Mouse (Mus musculus) stomach, postnatal 0 days (tissue): ENCODE measurements around the gene Elovl7. TPM values are rescaled to one million over a fixed set of nuclear protein-coding genes. Genes with fewer than 3 reads are reported as not detected.

ENCODE experiments used
- ATAC-seq: fragments of 200-750 bp; cut with Nextera tagmentation; 2 replicates; pipeline ENCODE4 v1.8.0; 2017; ENCODE audit not compliant: low FRiP score, low TSS enrichment
- DNase-seq: peaks from one replicate; pipeline ENCODE4 v3.0.0-alpha.2; 2016; ENCODE audit warnings: low spot score
- H3K27ac ChIP-seq: fragments of 300-500 bp; sonication (generic); replicated peaks from 2 replicates; pipeline ENCODE4 v1.5.1; 2014; ENCODE audit warnings: mild to moderate bottlenecking, control low read depth
- H3K27me3 ChIP-seq: fragments of 300-500 bp; sonication (generic); 2 replicates; pipeline ENCODE4 v1.6.1; 2014; ENCODE audit warnings: low read length; ENCODE audit not compliant: control insufficient read depth, insufficient read depth
- H3K36me3 ChIP-seq: fragments of 300-500 bp; sonication (generic); 2 replicates; pipeline ENCODE4 v1.6.1; 2014; ENCODE audit warnings: low read length, mixed read lengths; ENCODE audit not compliant: control insufficient read depth, insufficient read depth
- H3K4me1 ChIP-seq: fragments of 300-500 bp; sonication (generic); replicated peaks from 2 replicates; pipeline ENCODE4 v1.6.1; 2014; ENCODE audit warnings: antibody characterized with exemption; ENCODE audit not compliant: control insufficient read depth, insufficient read depth
- H3K4me2 ChIP-seq: fragments of 300-500 bp; sonication (generic); replicated peaks from 2 replicates; pipeline ENCODE4 v1.6.1; 2014; ENCODE audit warnings: low read depth, mild to moderate bottlenecking, control low read depth, moderate library complexity
- H3K4me3 ChIP-seq: fragments of 300-500 bp; sonication (generic); 2 replicates; pipeline ENCODE4 v1.5.1; 2014; ENCODE audit warnings: low read depth, low read length, control low read depth
- H3K9ac ChIP-seq: fragments of 300-500 bp; sonication (generic); 2 replicates; pipeline ENCODE4 v1.6.1; 2014; ENCODE audit warnings: mild to moderate bottlenecking, low read length, control low read depth, mixed read lengths
- H3K9me3 ChIP-seq: fragments of 300-500 bp; sonication (generic); 2 replicates; pipeline ENCODE4 v1.6.1; 2016; ENCODE audit warnings: low read length; ENCODE audit not compliant: control insufficient read depth
- CTCF ChIP-seq: IDR thresholded peaks from 2 replicates; pipeline ENCODE4 v1.5.1; 2016; ENCODE audit warnings: antibody characterized with exemption, low read depth, mild to moderate bottlenecking, moderate library complexity
- EP300 ChIP-seq: optimal IDR thresholded peaks from 2 replicates; pipeline ENCODE3; 2016; ENCODE audit warnings: antibody characterized with exemption
- WGBS: fragments of 180-500 bp; shearing (Covaris S2); extraction: QIAGEN DNeasy Blood & Tissue Kit; methylation state at CpG from one replicate; pipeline ENCODE4 v1.1.7; 2014; 5-methylcytosine and 5-hydroxymethylcytosine counted together
- polyA plus RNA-seq: library from polyadenylated mRNA; unstranded; fragments of >200 nt; fragmentation: Nextera tagmentation; extraction: Ambion mirVana; gene quantifications from 2 replicates; pipeline ENCODE4 v1.2.1, GENCODE M21; 2015

Elovl7 gene
- polyA plus RNA-seq, 1 experiment from 2014 or later = 73.3 TPM

- no peak within 1 kb of the TSS for H3K27ac ChIP-seq
- DNase-seq (peak; percentile 96), ATAC-seq (peak; percentile 97)
- no peaks in the 10 kb centered on the region for H3K9me3 ChIP-seq
- H3K36me3 ChIP-seq = no peaks in the 10 kb centered on the region
- H3K4me1 ChIP-seq = 0 out of 2 replicates have a peak, but pooled peaks cover 3% of the 10 kb centered on the region
- H3K9ac ChIP-seq = peak within 1 kb of the TSS; percentile 66
- H3K4me2 ChIP-seq = peak within 1 kb of the TSS; percentile 97
- peak within 1 kb of the TSS; percentile 64 for H3K4me3 ChIP-seq
- WGBS = under 1% methylated on average over 48 of the region's 48 CpGs
- no peak for TF ChIP-seq EP300
- TF ChIP-seq CTCF = peak; percentile 36; the same call in 1 of the 2 replicates
- no peaks in the 10 kb centered on the region for H3K27me3 ChIP-seq
Measured at GRCm38 (mm10) chr13:108315702-108316486, 101.7 kb downstream of the Elovl7 start, which contains the start of gene Depdc1b. Gene Depdc1b, plus strand, starts transcription at chr13:108316332.

DNA sequence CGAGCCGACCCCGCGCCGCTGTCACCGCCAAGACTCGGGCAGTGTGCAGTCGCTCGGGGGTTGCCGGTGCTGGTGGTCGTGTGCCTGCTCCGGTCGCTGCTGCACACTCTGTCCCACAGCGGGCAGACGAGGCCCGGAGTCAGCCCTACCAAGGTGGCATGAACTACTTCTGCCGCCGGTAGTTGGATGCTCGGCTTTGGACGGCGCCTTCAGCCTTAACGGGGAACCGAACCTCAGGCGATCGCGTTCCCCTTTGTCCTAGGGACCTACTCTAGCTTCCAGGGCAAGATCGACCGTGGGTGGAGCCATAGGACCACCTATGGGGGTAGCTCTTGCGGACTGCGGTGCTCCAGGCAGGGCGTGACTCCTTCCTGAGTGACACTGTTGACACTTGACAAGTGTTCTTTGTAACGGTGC lies 102.3 kb downstream of the Elovl7 start:
- no peaks in the 10 kb centered on the region for H3K27me3 ChIP-seq
- peak overlapping the region; percentile 64 for H3K4me3 ChIP-seq
- ATAC-seq (peak; percentile 5), DNase-seq (no peak)
- no peaks in the 10 kb centered on the region for H3K9me3 ChIP-seq
- no peaks in the 10 kb centered on the region for H3K36me3 ChIP-seq
- no peak overlapping the region for H3K27ac ChIP-seq
- peak overlapping the region; percentile 97 for H3K4me2 ChIP-seq
- H3K4me1 ChIP-seq = 0 out of 2 replicates have a peak, but pooled peaks cover 3% of the 10 kb centered on the region
- peak overlapping the region; percentile 59 for H3K9ac ChIP-seq
- whole genome bisulfite sequencing = under 1% methylated on average over 32 of the region's 32 CpGs
- TF ChIP-seq CTCF = no peak
- no peak for TF ChIP-seq EP300

- H3K4me3 ChIP-seq = no peak overlapping the region
- no peak for TF ChIP-seq EP300
- no peak for TF ChIP-seq CTCF
- H3K36me3 ChIP-seq = no peaks in the 10 kb centered on the region
- H3K4me2 ChIP-seq = no peak overlapping the region
- 89% methylated on average over 2 of the region's 2 CpGs for WGBS
- no peak overlapping the region for H3K9ac ChIP-seq
- H3K27me3 ChIP-seq = no peaks in the 10 kb centered on the region
- H3K4me1 ChIP-seq = 0 out of 2 replicates have a peak, but pooled peaks cover 3% of the 10 kb centered on the region
- H3K27ac ChIP-seq = no peak overlapping the region
- DNase-seq = no peak
- H3K9me3 ChIP-seq = no peaks in the 10 kb centered on the region
- no peak for ATAC-seq
Measured at GRCm38 (mm10) chr13:108317414-108317813, 103.2 kb downstream of the Elovl7 start.

- TF ChIP-seq EP300 = no peak
- TF ChIP-seq CTCF = no peak
- H3K36me3 ChIP-seq = no peaks in the 10 kb centered on the region
- no peaks in the 10 kb centered on the region for H3K9me3 ChIP-seq
- ATAC-seq (no peak), DNase-seq (no peak)
- 94% methylated on average over 8 of the region's 8 CpGs for WGBS
- H3K27me3 ChIP-seq = no peaks in the 10 kb centered on the region
- 0 out of 2 replicates have a peak, but pooled peaks cover 3% of the 10 kb centered on the region for H3K4me1 ChIP-seq
- no peak overlapping the region for H3K4me2 ChIP-seq
- no peak overlapping the region for H3K27ac ChIP-seq
- no peak overlapping the region for H3K4me3 ChIP-seq
- no peak overlapping the region for H3K9ac ChIP-seq
Measured at GRCm38 (mm10) chr13:108319028-108319427, 104.8 kb downstream of the Elovl7 start.

DNA sequence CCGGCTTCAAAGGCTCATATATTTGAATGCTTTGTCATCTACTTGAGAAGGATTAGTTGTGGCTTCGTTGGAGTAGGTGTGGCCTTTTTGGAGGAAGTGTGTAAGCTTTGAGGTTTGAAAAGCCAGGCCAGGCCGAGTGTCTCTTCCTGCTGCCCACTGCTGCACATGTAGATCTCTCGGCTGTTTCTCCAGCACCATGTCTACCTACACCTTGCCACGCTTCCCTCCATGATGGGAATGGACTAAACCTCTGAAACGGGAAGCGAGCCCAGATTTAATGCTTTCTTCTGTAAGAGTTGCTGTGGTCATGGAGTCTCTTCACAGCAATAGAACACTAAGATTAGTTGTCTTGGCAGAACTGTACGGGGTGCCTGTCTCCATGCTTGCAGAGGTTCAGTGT lies 106.0 kb downstream of the Elovl7 start:
- no peaks in the 10 kb centered on the region for H3K36me3 ChIP-seq
- TF ChIP-seq EP300 (no peak), CTCF (no peak)
- H3K4me3 ChIP-seq = no peak overlapping the region
- H3K9ac ChIP-seq = no peak overlapping the region
- ATAC-seq (no peak), DNase-seq (no peak)
- H3K9me3 ChIP-seq = no peaks in the 10 kb centered on the region
- no peak overlapping the region for H3K27ac ChIP-seq
- H3K4me1 ChIP-seq = 0 out of 2 replicates have a peak, but pooled peaks cover 3% of the 10 kb centered on the region
- WGBS = 86% methylated on average over 8 of the region's 8 CpGs
- H3K27me3 ChIP-seq = no peaks in the 10 kb centered on the region
- no peak overlapping the region for H3K4me2 ChIP-seq

GRCm38 (mm10) chr13:108322466-108322865 lies 108.3 kb downstream of the Elovl7 start:
- H3K9ac ChIP-seq = no peak overlapping the region
- H3K4me3 ChIP-seq = no peak overlapping the region
- no peak overlapping the region for H3K4me2 ChIP-seq
- no peaks in the 10 kb centered on the region for H3K9me3 ChIP-seq
- TF ChIP-seq CTCF (no peak), EP300 (no peak)
- DNase-seq = no peak
- 87% methylated on average over 2 of the region's 2 CpGs for WGBS
- no peaks in the 10 kb centered on the region for H3K27me3 ChIP-seq
- no peaks in the 10 kb centered on the region for H3K36me3 ChIP-seq
- no peaks in the 10 kb centered on the region for H3K4me1 ChIP-seq
- H3K27ac ChIP-seq = no peak overlapping the region
- no peak for ATAC-seq
